Mouse (Mus musculus): ENCODE measurements around the gene Pde6b.

Gene Pde6b

DNA sequence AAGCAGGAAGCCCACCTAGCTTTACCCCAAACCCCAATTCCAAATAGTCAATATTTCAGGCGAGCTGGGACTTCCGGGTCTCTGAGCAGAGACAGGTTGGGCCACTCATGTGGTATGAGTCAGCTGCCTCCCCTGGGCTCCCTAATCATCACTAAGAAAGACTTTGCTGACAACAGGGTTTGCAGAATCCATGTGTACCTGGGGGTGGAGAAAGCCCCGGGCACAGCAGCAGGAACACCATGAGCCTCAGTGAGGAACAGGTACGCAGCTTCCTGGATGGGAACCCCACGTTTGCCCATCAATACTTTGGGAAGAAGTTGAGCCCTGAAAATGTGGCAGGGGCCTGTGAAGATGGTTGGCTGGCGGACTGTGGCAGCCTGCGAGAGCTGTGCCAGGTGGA is at the start of gene Pde6b:
Gene Pde6b, plus strand, starts transcription at position 191 of the 400 bp plus-strand sequence.
- no peak for DNase-seq

- DNase-seq, result no peak
These were observed 44.5 kb upstream of the Pde6b start for GRCm38 (mm10) chr5:108343680-108344170.

- no peak for DNase-seq
These were observed 42.7 kb upstream of the Pde6b start for GRCm38 (mm10) chr5:108345313-108346071.

- DNase-seq, result no peak
These were observed 40.3 kb upstream of the Pde6b start for GRCm38 (mm10) chr5:108347843-108348242.

GRCm38 (mm10) chr5:108349511-108350148 is 38.6 kb upstream of the Pde6b start:
- no peak for DNase-seq

DNA sequence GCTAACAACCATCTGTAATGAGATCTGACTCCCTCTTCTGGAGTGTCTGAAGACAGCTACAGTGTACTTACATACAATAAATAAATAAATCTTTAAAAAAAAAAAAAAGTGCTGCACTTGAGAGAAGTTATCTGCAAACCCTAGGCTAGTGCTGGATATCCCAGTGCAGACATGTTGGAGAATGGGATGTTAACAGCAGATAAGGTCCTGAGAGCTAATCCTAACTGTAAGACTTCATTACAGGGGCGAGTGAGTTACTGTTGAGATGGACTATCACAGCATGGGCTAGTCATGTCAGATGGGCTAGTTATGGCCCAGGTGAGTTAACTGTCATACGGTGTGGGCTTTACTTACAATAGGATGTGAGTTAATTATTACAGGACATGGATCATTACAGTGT is 34.1 kb upstream of the Pde6b start:
- no peak for DNase-seq

DNA sequence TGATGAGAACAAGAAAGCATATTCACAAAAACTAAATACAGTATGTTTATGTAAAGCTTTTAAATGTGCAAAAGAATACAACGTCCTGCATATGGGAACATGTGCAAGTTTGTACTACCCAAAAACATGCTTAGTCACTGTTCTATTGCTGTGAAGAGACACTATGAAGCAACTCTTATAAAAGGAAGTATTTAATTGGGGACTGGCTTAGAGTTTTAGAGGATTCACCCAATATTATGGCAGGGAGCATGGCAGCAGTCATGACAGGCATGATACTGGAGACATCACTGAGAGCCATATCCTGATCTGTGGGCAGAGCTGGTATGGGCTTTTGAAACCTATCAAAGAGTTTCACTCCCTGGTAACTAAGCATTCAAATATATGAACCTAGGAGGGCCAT is 30.3 kb upstream of the Pde6b start:
- no peak for DNase-seq

DNA sequence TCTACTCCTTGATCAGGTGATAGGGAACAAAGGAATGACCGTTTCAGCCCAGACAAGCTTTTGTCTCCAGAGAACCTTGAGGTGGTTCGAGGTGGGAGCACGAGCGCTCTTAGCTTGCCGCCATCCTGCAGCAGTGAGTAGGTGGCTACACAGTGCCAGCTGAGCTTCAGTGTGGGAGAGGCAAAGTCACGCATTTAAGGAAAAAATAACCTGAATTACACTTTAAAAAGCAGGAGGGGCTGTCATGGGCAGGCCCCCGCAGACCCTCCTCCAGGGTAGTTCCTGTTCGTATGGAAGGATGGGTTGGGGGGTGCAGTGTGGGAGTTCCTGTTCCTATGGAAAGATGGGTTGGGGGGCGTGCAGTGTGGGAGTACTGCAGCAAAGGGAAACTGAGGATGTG is 28.7 kb upstream of the Pde6b start:
- no peak for DNase-seq

DNA sequence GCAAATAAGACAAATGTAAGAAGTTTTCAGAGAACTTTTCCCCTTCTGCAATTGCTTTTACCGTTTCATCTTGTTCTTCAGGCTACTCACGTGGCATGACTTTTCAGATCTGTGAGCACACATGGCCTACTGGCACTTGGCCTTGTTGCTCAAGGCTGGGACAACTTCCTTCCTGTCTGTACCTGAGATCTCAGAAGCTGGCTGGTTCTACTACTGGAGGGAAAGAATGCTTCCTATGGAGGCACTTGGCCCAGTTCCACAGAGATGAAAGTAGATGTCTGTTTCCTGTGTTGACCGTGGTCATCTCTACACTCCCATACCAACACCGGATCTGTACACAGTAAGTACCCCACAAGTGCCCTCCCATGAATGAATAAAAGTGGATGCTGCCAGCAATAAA is 28.0 kb upstream of the Pde6b start:
- DNase-seq, result no peak

GRCm38 (mm10) chr5:108362330-108362729 is 25.9 kb upstream of the Pde6b start:
- no peak for DNase-seq

GRCm38 (mm10) chr5:108366328-108366983 is 21.7 kb upstream of the Pde6b start:
- no peak for DNase-seq

GRCm38 (mm10) chr5:108366984-108367841 is 21.0 kb upstream of the Pde6b start:
- DNase-seq, result peak; percentile 4

GRCm38 (mm10) chr5:108367871-108368332 is 20.3 kb upstream of the Pde6b start, which contains the start of gene Gm42517:
Gene Gm42517 (minus strand): TSS chr5:108367922.
- no peak for DNase-seq

DNA sequence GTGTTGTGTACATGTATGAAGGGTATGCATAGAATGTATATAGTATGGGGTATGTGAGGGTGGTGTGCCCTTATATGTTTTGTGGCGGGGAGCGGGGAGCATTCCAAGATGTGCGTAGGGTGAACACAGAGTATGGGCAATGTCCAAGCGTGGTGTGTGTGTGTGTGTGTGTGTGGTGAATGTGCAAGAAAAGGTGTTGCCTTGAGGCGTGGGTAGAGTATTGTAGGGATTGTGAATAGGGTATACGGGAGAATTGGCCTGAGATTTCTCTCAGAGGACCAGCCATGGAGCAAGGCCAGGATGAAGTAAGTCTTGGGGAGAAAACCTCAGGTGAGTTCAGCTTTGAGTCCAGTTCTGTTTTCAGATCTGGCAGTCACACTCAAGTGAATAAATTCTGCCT is 19.7 kb upstream of the Pde6b start:
- DNase-seq, result no peak

DNA sequence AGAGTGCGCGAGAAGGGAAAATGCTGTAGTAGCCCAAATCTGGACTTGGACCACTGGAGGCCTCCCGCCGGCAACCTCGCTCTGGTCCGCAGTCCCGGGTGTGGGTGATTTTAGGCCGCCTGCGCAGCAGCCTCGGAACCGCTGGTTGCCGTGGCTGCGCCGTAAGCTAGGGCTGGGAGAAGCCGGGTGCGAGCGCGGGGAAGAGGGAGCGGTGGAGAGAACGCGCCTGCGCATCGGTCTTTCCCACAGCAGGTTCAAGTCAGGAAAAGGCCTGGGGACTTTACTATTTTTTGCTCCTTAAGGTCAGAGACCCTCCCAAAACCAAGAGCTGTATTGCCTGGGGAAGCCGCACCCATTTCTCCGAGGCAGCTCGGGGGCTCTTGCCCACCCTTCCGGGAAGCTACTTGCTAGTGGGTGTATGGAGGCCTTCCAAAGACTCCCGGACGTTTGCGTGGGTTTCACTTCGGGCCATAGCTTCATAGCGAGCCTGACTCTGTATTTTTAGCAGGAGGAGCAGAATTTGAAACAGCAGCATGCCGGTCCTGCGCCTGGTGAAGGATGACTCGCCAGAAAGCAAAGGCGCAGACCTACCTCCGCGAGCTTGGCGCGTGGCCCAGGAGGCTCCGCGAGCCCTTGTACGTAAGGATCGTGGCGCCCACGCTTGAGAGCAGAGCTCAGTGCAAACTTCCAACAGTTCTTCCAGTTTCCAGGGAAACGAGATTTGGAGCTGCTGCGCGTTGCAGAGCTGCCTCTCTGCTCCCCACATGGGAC is 19.2 kb upstream of the Pde6b start:
- DNase-seq, result no peak

DNA sequence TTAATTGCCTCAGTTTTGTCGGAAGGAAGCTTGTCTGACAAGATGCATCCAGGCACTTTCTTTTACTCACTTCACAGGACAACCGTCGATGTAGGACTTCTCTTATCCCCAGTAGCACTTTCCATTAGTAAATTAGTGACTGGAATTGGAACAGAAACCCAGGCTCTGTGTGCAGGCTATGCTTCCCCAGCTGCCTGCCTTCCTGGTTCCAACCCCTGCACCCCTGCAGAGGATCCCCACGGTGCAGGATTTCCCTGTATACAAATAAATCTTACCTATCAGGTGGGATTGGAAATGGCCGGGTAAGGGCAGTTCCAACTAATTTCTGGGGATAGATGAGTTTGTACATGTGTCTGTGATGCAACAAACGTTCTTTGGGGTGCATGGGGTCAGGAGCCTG is 18.2 kb upstream of the Pde6b start:
- DNase-seq, result no peak

GRCm38 (mm10) chr5:108374079-108374478 is 14.1 kb upstream of the Pde6b start:
- DNase-seq, result no peak

- no peak for DNase-seq
These were observed 12.1 kb upstream of the Pde6b start for GRCm38 (mm10) chr5:108376059-108376458.

- DNase-seq, result no peak
These were observed 9.8 kb upstream of the Pde6b start for GRCm38 (mm10) chr5:108378346-108378745.

DNA sequence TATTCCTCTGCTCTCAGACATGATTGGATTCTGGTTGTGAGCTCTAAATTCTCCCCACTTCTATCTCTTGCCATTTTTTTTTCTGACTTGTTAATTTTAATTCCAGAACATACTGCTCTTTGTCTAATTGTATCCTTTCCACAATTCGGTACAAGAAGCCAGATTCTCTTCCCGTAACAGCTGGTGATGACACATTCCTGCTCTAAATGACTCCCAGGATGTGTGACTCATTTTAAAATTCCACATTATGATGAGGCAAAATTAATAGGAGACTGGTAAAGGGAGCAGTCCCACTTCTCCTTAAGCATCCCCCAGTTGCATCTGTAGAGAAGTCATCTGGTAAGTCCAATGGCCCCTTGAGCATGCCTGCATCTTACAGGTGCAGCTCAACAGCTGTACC is 2.6 kb upstream of the Pde6b start:
- no peak for DNase-seq

GRCm38 (mm10) chr5:108386449-108386848 is 1.7 kb upstream of the Pde6b start:
- no peak for DNase-seq

GRCm38 (mm10) chr5:108389744-108390143 is 1.6 kb downstream of the Pde6b start:
- no peak for DNase-seq

Data from thymus, postnatal 14 days (tissue).